Mouse (Mus musculus) left cerebral cortex, postnatal 36 days (tissue): ENCODE measurements around the gene Ms4a10. TPM values are rescaled to one million over a fixed set of nuclear protein-coding genes. Genes with fewer than 3 reads are reported as not detected.

Experiments
- DNase-seq, 2 experiments: peaks; one replicate each; pipeline ENCODE4 v3.0.0; 2021 to 2022; ENCODE audit warnings: low spot score in 2 of 2, mixed read lengths in 1 of 2
- intact Hi-C: fragments of 180-260 bp; cut with DNase I; formaldehyde crosslinking; loops from one replicate; pipeline ENCODE4 v1.15.1; 2025
- total RNA-seq, 2 experiments: library from RNA; stranded (reverse); gene quantifications; 2 replicates each; pipeline ENCODE4 v1.2.3; 2021

Gene Ms4a10
- total RNA-seq, 2 experiments from 2014 or later: not detected

GRCm38 (mm10) chr19:10926123-10926621 lies 48.3 kb downstream of the Ms4a10 start:
- DNase-seq: no peak
- intact Hi-C loops: no loop called here

- intact Hi-C loops: no loop called here
- DNase-seq: no peak
These were observed 50.2 kb downstream of the Ms4a10 start for GRCm38 (mm10) chr19:10924220-10924619.

GRCm38 (mm10) chr19:10921058-10921457 lies 53.4 kb downstream of the Ms4a10 start:
- intact Hi-C loops: no loop called here
- no peak for DNase-seq

GRCm38 (mm10) chr19:10920532-10920931 lies 53.9 kb downstream of the Ms4a10 start, which contains the start of gene Zp1:
TSS of gene Zp1 (minus strand) at chr19:10920632.
- DNase-seq: no peak
- intact Hi-C loops: no loop called here

- intact Hi-C loops: no loop called here
These were observed 56.0 kb downstream of the Ms4a10 start for GRCm38 (mm10) chr19:10918321-10918991.

GRCm38 (mm10) chr19:10916506-10916905 lies 58.0 kb downstream of the Ms4a10 start:
- intact Hi-C loops: no loop called here
- no peak for DNase-seq

More at GRCm38 (mm10) chr19:10918321-10918991, 56.0 kb downstream of the Ms4a10 start:
- DNase-seq: no peak

GRCm38 (mm10) chr19:10914870-10915269 lies 59.6 kb downstream of the Ms4a10 start:
- no peak for DNase-seq
- intact Hi-C loops: no loop called here

GRCm38 (mm10) chr19:10914291-10914690 lies 60.2 kb downstream of the Ms4a10 start:
- intact Hi-C loops: no loop called here
- DNase-seq: no peak

Other genes with a start within 250 kb of the Ms4a10 start
- gene Cd5, start 235.7 kb downstream of the Ms4a10 start, total RNA-seq: not detected
- 1 to 10 TPM; 2.9 to 3.1 TPM for gene Cd6, start 144.6 kb downstream of the Ms4a10 start, total RNA-seq
- 1 to 10 TPM in 1 of 2 experiments, under 1 TPM in 1; 0.86 to 1.7 TPM for gene Slc15a3, start 134.9 kb downstream of the Ms4a10 start, total RNA-seq
- 100 to 1,000 TPM; 277 to 369 TPM for gene Tmem132a, start 104.7 kb downstream of the Ms4a10 start, total RNA-seq
- 10 to 100 TPM; 40.0 to 49.9 TPM for gene Tmem109, start 92.7 kb downstream of the Ms4a10 start, total RNA-seq
- 100 to 1,000 TPM; 207 to 213 TPM for gene Prpf19, start 79.4 kb downstream of the Ms4a10 start, total RNA-seq
- gene Zp1, start 54.0 kb downstream of the Ms4a10 start, total RNA-seq: not detected
- under 1 TPM in 1 of 2 experiments, not detected in 1; 0.20 TPM for gene Ptgdr2, start 37.5 kb downstream of the Ms4a10 start, total RNA-seq
- 1 to 10 TPM; 8.2 to 9.1 TPM for gene Ccdc86, start 25.4 kb downstream of the Ms4a10 start, total RNA-seq
- gene Ms4a15, start 18.6 kb upstream of the Ms4a10 start, total RNA-seq: under 1 TPM in 1 of 2 experiments, not detected in 1; 0.39 TPM
- not detected for gene Ms4a18, start 43.4 kb upstream of the Ms4a10 start, total RNA-seq
- gene Ms4a8a, start 106.4 kb upstream of the Ms4a10 start, total RNA-seq: not detected
- not detected for gene 1700017D01Rik, start 156.2 kb upstream of the Ms4a10 start, total RNA-seq
- gene 1700025F22Rik, start 190.7 kb upstream of the Ms4a10 start, total RNA-seq: not detected
- not detected for gene Ms4a13, start 222.1 kb upstream of the Ms4a10 start, total RNA-seq